Mouse (Mus musculus) C2C12 (cell line): ENCODE measurements around the gene Nrm.

Experiments
- CEBPB ChIP-seq: IDR thresholded peaks from one replicate; pipeline ENCODE4 v1.6.1; 2011; ENCODE audit warnings: low read depth, mild to moderate bottlenecking, control low read depth, moderate library complexity
- CTCF ChIP-seq: IDR thresholded peaks from one replicate; pipeline ENCODE4 v1.5.1; 2011; ENCODE audit not compliant: control insufficient read depth, insufficient read depth, insufficient read length
- FOSL1 ChIP-seq: IDR thresholded peaks from one replicate; pipeline ENCODE4 v1.8.0; 2011; ENCODE audit warnings: mild to moderate bottlenecking, low read length; ENCODE audit not compliant: poor library complexity, insufficient read depth, severe bottlenecking
- MAX ChIP-seq: IDR thresholded peaks from one replicate; pipeline ENCODE4 v1.6.1; 2011; ENCODE audit warnings: mild to moderate bottlenecking, control low read depth
- MYOD1 ChIP-seq: IDR thresholded peaks from one replicate; pipeline ENCODE4 v1.6.1; 2011; ENCODE audit warnings: low read depth; ENCODE audit not compliant: control insufficient read depth, insufficient read length
- MYOG ChIP-seq: IDR thresholded peaks from one replicate; pipeline ENCODE4 v1.6.1; 2011; ENCODE audit not compliant: control insufficient read depth, insufficient read length; ENCODE audit errors: extremely low read depth
- USF1 ChIP-seq: IDR thresholded peaks from one replicate; pipeline ENCODE4 v1.6.1; 2011; ENCODE audit warnings: low read depth, mild to moderate bottlenecking, control low read depth, moderate library complexity

DNA sequence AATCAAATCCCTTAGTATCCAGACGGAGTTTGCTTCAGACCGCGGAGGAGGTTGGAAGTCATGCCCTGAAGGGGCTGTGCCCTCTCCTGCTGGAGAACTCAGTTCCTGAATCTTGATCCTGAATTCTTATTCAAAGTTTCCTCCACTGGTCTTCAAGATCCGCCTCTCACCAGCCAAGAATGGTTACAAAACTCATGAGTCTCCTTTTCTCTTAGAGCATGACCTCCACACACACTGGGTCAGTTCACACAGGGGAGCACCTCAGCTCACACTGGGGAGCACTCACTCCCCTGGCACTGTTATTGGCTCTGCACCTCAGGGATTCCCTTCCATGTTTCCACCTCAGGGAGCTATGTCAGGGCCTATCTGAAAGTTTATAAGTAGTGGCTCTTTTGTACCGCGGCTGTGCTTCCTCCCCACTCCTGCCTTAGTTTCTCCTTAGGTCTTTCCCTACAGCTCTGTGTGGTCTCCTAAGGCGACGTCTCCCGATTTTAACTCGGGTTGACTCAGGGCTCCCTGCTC lies 3.8 kb downstream of the Nrm start:
- TF ChIP-seq CTCF = no peak
- TF ChIP-seq MYOG = no peak
- TF ChIP-seq USF1 = no peak
- TF ChIP-seq MYOD1 = no peak
- TF ChIP-seq CEBPB = no peak
- no peak for TF ChIP-seq FOSL1
- TF ChIP-seq MAX = no peak
